Mouse (Mus musculus) heart, embryonic 10.5 days (tissue): Measurements from ENCODE around the gene Cela3a. TPM values are rescaled to one million over a fixed set of nuclear protein-coding genes. Genes with fewer than 3 reads are reported as not detected.

ENCODE experiments used
- DNase-seq: peaks from one replicate; pipeline ENCODE4 v3.0.0-alpha.2; 2017; ENCODE audit warnings: low spot score
- H3K27ac ChIP-seq: fragments of 300-500 bp; sonication (generic); 2 replicates; pipeline ENCODE4 v1.5.1; 2016; ENCODE audit warnings: mild to moderate bottlenecking
- H3K27me3 ChIP-seq: fragments of 300-500 bp; sonication (generic); 2 replicates; pipeline ENCODE4 v1.6.1; 2016; ENCODE audit warnings: mild to moderate bottlenecking; ENCODE audit not compliant: poor library complexity, insufficient read depth, severe bottlenecking
- H3K36me3 ChIP-seq: fragments of 300-500 bp; sonication (generic); 2 replicates; pipeline ENCODE4 v1.6.1; 2016; ENCODE audit warnings: mild to moderate bottlenecking, moderate library complexity
- H3K4me1 ChIP-seq: fragments of 300-500 bp; sonication (generic); 2 replicates; pipeline ENCODE4 v1.6.1; 2016; ENCODE audit warnings: mild to moderate bottlenecking
- H3K4me3 ChIP-seq: fragments of 300-500 bp; sonication (generic); 2 replicates; pipeline ENCODE4 v1.5.1; 2016; ENCODE audit warnings: mild to moderate bottlenecking, moderate library complexity
- H3K9me3 ChIP-seq: fragments of 300-500 bp; sonication (generic); 2 replicates; pipeline ENCODE4 v1.6.1; 2016; ENCODE audit warnings: mild to moderate bottlenecking, moderate library complexity
- WGBS: fragments of 180-500 bp; shearing (Covaris S2); methylation state at CpG from one replicate; pipeline ENCODE4 v1.1.7; 2016; 5-methylcytosine and 5-hydroxymethylcytosine counted together
- polyA plus RNA-seq: library from polyadenylated mRNA; unstranded; fragments of >200 nt; fragmentation: Nextera tagmentation; extraction: Ambion mirVana; gene quantifications from 2 replicates; pipeline ENCODE4 v1.2.1, GENCODE M21; 2016

Cela3a gene
- polyA plus RNA-seq, 1 experiment from 2014 or later: not detected

- Histone ChIP-seq H3K9me3 (no peaks in the 10 kb centered on the region), H3K36me3 (no peaks in the 10 kb centered on the region; the same call in 1 of the 2 replicates), H3K4me3 (no peak overlapping the region), H3K27me3 (no peaks in the 10 kb centered on the region), H3K27ac (no peak overlapping the region), H3K4me1 (peaks cover 5% of the 10 kb centered on the region)
- no peak for DNase-seq
- WGBS: 66% methylated on average over 9 of the region's 9 CpGs
Observed at GRCm38 (mm10) chr4:137393378-137394135, 16.0 kb downstream of the Cela3a start.

- DNase-seq: no peak
- 85% methylated on average over 9 of the region's 9 CpGs for WGBS
- Histone ChIP-seq H3K9me3 (no peaks in the 10 kb centered on the region), H3K4me1 (peaks cover 5% of the 10 kb centered on the region), H3K27ac (no peak overlapping the region), H3K4me3 (no peak overlapping the region), H3K27me3 (no peaks in the 10 kb centered on the region), H3K36me3 (no peaks in the 10 kb centered on the region; the same call in 1 of the 2 replicates)
Observed at GRCm38 (mm10) chr4:137392874-137393273, 16.7 kb downstream of the Cela3a start.

GRCm38 (mm10) chr4:137391287-137391686 is 18.3 kb downstream of the Cela3a start:
- no peak for DNase-seq
- Histone ChIP-seq H3K27ac (no peak overlapping the region), H3K36me3 (no peaks in the 10 kb centered on the region; the same call in 1 of the 2 replicates), H3K27me3 (no peaks in the 10 kb centered on the region), H3K4me1 (peaks cover 5% of the 10 kb centered on the region), H3K4me3 (no peak overlapping the region), H3K9me3 (no peaks in the 10 kb centered on the region)
- WGBS: 85% methylated on average over 3 of the region's 3 CpGs

- H3K36me3 ChIP-seq: no peaks in the 10 kb centered on the region; the same call in 1 of the 2 replicates
- H3K27me3 ChIP-seq: no peaks in the 10 kb centered on the region
- peaks cover 5% of the 10 kb centered on the region for H3K4me1 ChIP-seq
- WGBS: 90% methylated on average over 4 of the region's 4 CpGs
- DNase-seq: no peak
- no peak overlapping the region for H3K27ac ChIP-seq
- no peaks in the 10 kb centered on the region for H3K9me3 ChIP-seq
- no peak overlapping the region for H3K4me3 ChIP-seq
Observed at GRCm38 (mm10) chr4:137390196-137390595, 19.4 kb downstream of the Cela3a start.

GRCm38 (mm10) chr4:137388983-137389382 is 20.6 kb downstream of the Cela3a start:
- Histone ChIP-seq H3K27ac (peak overlapping the region; percentile 96), H3K27me3 (no peaks in the 10 kb centered on the region), H3K4me1 (peaks cover 5% of the 10 kb centered on the region), H3K4me3 (peak overlapping the region; percentile 80), H3K9me3 (no peaks in the 10 kb centered on the region), H3K36me3 (no peaks in the 10 kb centered on the region; the same call in 1 of the 2 replicates)
- no peak for DNase-seq
- 45% methylated on average over 6 of the region's 6 CpGs for WGBS

- DNase-seq: peak; percentile 96
- Histone ChIP-seq H3K27me3 (no peaks in the 10 kb centered on the region), H3K4me1 (peaks cover 5% of the 10 kb centered on the region), H3K4me3 (peak overlapping the region; percentile 80), H3K27ac (peak overlapping the region; percentile 96), H3K36me3 (no peaks in the 10 kb centered on the region; the same call in 1 of the 2 replicates), H3K9me3 (no peaks in the 10 kb centered on the region)
- 2% methylated on average over 46 of the region's 46 CpGs for WGBS
Observed at GRCm38 (mm10) chr4:137388059-137388794, 21.4 kb downstream of the Cela3a start.

GRCm38 (mm10) chr4:137387482-137388058 is 22.0 kb downstream of the Cela3a start:
- H3K27me3 ChIP-seq: no peaks in the 10 kb centered on the region
- no peaks in the 10 kb centered on the region; the same call in 1 of the 2 replicates for H3K36me3 ChIP-seq
- 1% methylated on average over 20 of the region's 20 CpGs for WGBS
- H3K27ac ChIP-seq: peak overlapping the region; percentile 96
- peaks cover 5% of the 10 kb centered on the region for H3K4me1 ChIP-seq
- peak overlapping the region; percentile 80 for H3K4me3 ChIP-seq
- no peak for DNase-seq
- no peaks in the 10 kb centered on the region for H3K9me3 ChIP-seq

GRCm38 (mm10) chr4:137380702-137381605 is 28.6 kb downstream of the Cela3a start:
- 30% methylated on average over 15 of the region's 16 CpGs for WGBS
- H3K27me3 ChIP-seq: no peaks in the 10 kb centered on the region
- peak overlapping the region; percentile 60; the same call in 1 of the 2 replicates for H3K27ac ChIP-seq
- peak overlapping the region; percentile 35 for H3K4me3 ChIP-seq
- H3K36me3 ChIP-seq: no peaks in the 10 kb centered on the region
- DNase-seq: no peak
- peaks cover 8% of the 10 kb centered on the region for H3K4me1 ChIP-seq
- H3K9me3 ChIP-seq: no peaks in the 10 kb centered on the region

GRCm38 (mm10) chr4:137379713-137380255 is 29.8 kb downstream of the Cela3a start:
- Histone ChIP-seq H3K4me3 (no peak overlapping the region), H3K27ac (no peak overlapping the region), H3K36me3 (no peaks in the 10 kb centered on the region), H3K27me3 (no peaks in the 10 kb centered on the region), H3K9me3 (no peaks in the 10 kb centered on the region), H3K4me1 (peaks cover 19% of the 10 kb centered on the region)
- WGBS: 89% methylated on average over 10 of the region's 10 CpGs
- DNase-seq: no peak

GRCm38 (mm10) chr4:137379085-137379484 is 30.5 kb downstream of the Cela3a start:
- no peak overlapping the region for H3K27ac ChIP-seq
- DNase-seq: no peak
- WGBS: 82% methylated on average over 3 of the region's 3 CpGs
- no peak overlapping the region for H3K4me3 ChIP-seq
- peaks cover 19% of the 10 kb centered on the region for H3K4me1 ChIP-seq
- H3K9me3 ChIP-seq: no peaks in the 10 kb centered on the region
- H3K27me3 ChIP-seq: no peaks in the 10 kb centered on the region
- H3K36me3 ChIP-seq: no peaks in the 10 kb centered on the region

GRCm38 (mm10) chr4:137377526-137378304 is 31.9 kb downstream of the Cela3a start:
- H3K27me3 ChIP-seq: no peaks in the 10 kb centered on the region
- H3K4me1 ChIP-seq: peaks cover 27% of the 10 kb centered on the region
- WGBS: 79% methylated on average over 4 of the region's 4 CpGs
- H3K4me3 ChIP-seq: no peak overlapping the region
- H3K36me3 ChIP-seq: no peaks in the 10 kb centered on the region
- no peak overlapping the region; the same call in 1 of the 2 replicates for H3K27ac ChIP-seq
- no peak for DNase-seq
- no peaks in the 10 kb centered on the region for H3K9me3 ChIP-seq
